7 mouse cellular contexts compared by ENCODE assay signal in the genomic region with DNA sequence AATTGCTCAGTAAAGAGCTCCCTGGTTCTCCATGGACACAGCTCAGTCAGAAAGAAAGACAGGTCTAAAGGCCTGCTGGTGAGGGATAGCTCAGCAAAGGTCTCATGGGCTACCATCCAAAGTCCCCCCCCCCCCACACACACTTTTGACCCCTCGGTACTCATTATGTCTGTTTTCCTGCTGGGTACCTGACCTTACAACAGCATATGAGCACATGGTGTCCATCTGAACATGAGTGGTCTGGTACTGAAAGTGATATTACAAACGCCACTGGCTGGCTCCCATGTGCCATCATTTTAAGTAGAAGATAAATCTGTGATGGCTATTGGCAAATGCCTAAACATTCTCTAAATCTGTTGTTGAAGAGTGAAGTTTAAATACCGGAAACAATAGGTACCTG.
"Had no signal": no experiment of that assay in that cellular context is flagged by ENCODE, and none has a peak within 500 bp of the region (broad histone marks: within the 10 kb centered on the region; RNA-seq: fewer than 3 reads in every experiment).

No protein-coding gene starts in this region.

- H3K4me1 ChIP-seq: kidney, embryonic 15.5 days; liver, embryonic 12.5 days had no signal

- H3K27ac ChIP-seq: kidney, embryonic 15.5 days; liver, embryonic 12.5 days; stomach, postnatal 0 days had no signal

- H3K4me2 ChIP-seq: kidney, embryonic 15.5 days; liver, embryonic 12.5 days; midbrain, embryonic 11.5 days had no signal

- H3K36me3 ChIP-seq: kidney, embryonic 15.5 days; limb, embryonic 15.5 days; liver, embryonic 12.5 days had no signal

- ATAC-seq: liver, embryonic 12.5 days had no signal

- H3K4me3 ChIP-seq: kidney, embryonic 15.5 days; limb, embryonic 15.5 days; liver, embryonic 12.5 days; myocyte had no signal

- H3K27me3 ChIP-seq: kidney, embryonic 15.5 days; limb, embryonic 15.5 days; liver, embryonic 12.5 days had no signal

- H3K9me3 ChIP-seq: kidney, embryonic 15.5 days; limb, embryonic 15.5 days; liver, embryonic 12.5 days had no signal

- H3K9ac ChIP-seq: kidney, embryonic 15.5 days; limb, embryonic 15.5 days; liver, embryonic 12.5 days; lung, embryonic 14.5 days had no signal
